8 mouse cellular contexts compared by ENCODE assay signal in the genomic region with DNA sequence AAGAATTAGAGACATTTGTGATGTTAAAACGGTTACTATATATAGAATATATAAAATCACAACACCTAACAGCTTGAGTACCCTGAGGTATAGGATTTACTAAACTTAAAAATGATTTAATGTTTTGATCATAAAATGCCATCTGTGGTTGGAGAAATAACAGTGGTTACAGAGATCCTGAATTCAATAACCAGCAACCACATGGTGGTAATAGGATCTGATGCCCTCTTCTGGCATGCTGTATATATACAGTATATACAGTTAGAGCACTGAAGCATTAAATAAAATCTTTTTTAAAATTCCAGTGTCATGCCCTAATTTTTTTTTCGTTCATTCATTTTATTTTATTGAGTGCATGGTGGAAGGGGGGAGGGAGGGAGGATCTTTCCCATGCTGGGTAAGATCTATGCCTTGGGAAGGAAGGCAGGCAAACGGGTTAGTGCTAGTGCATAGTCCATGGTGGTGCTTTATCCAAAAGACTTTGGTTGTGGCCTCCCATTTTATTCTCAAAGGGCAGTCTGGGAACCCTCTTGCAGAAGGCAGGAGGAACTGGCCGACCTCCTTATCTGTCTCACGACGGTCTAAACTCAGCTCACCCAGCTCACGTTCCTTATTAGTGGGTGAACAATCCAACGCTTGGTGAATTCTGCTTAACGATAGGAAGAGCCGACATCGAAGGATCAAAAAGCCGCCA. TPM values are rescaled to one million over a fixed set of nuclear protein-coding genes. Genes with fewer than 3 reads are reported as not detected.
DNase-seq lines count a peak whose midpoint lies in the region; ATAC-seq lines count a peak whose summit lies in the region.

No protein-coding gene starts in this region.

- no peak overlapping the region for H3K9ac ChIP-seq in hindbrain, embryonic 11.5 days (ENCODE audit: low read depth, low read length)
- no peak overlapping the region for H3K9ac ChIP-seq in hindbrain, embryonic 12.5 days
- H3K9ac ChIP-seq in hindbrain, embryonic 14.5 days = no peak overlapping the region

- no peaks in the 10 kb centered on the region for H3K27me3 ChIP-seq in hindbrain, embryonic 11.5 days (ENCODE audit: control insufficient read depth, insufficient read depth, low read length)
- H3K27me3 ChIP-seq in hindbrain, embryonic 12.5 days = no peaks in the 10 kb centered on the region
- no peaks in the 10 kb centered on the region for H3K27me3 ChIP-seq in hindbrain, embryonic 14.5 days (ENCODE audit: control insufficient read depth, insufficient read depth, low read length)

- H3K27ac ChIP-seq in hindbrain, embryonic 11.5 days (ENCODE audit: low read depth, low read length) = no peak overlapping the region
- H3K27ac ChIP-seq in hindbrain, embryonic 12.5 days = no peak overlapping the region; the same call in 1 of the 2 replicates
- peak overlapping the region; percentile 100; the same call in 1 of the 2 replicates for H3K27ac ChIP-seq in hindbrain, embryonic 14.5 days

- no peak overlapping the region for H3K4me2 ChIP-seq in hindbrain, embryonic 11.5 days (replicated peaks; ENCODE audit: low read depth, low read length)
- H3K4me2 ChIP-seq in hindbrain, embryonic 12.5 days (replicated peaks) = no peak overlapping the region
- 0 out of 2 replicates have a peak overlapping the region, but pooled peaks have one; percentile 63 for H3K4me2 ChIP-seq in hindbrain, embryonic 14.5 days (replicated peaks)

- H3K36me3 ChIP-seq in hindbrain, embryonic 11.5 days (ENCODE audit: control insufficient read depth, insufficient read depth, low read length) = no peaks in the 10 kb centered on the region
- H3K36me3 ChIP-seq in hindbrain, embryonic 12.5 days = peaks cover 18% of the 10 kb centered on the region
- H3K36me3 ChIP-seq in hindbrain, embryonic 14.5 days (replicated peaks; ENCODE audit: control insufficient read depth, insufficient read depth) = peaks cover 25% of the 10 kb centered on the region

- 0 out of 2 replicates have a peak, but pooled peaks cover 4% of the 10 kb centered on the region for H3K4me1 ChIP-seq in hindbrain, embryonic 11.5 days (replicated peaks; ENCODE audit: control insufficient read depth, insufficient read depth, low read length)
- H3K4me1 ChIP-seq in hindbrain, embryonic 12.5 days = peaks cover 11% of the 10 kb centered on the region
- H3K4me1 ChIP-seq in hindbrain, embryonic 14.5 days (replicated peaks; ENCODE audit: control insufficient read depth, insufficient read depth, low read length) = peaks cover 18% of the 10 kb centered on the region

- H3K9me3 ChIP-seq in hindbrain, embryonic 11.5 days (ENCODE audit: control insufficient read depth, low read length) = no peaks in the 10 kb centered on the region
- no peaks in the 10 kb centered on the region for H3K9me3 ChIP-seq in hindbrain, embryonic 12.5 days (replicated peaks)
- no peaks in the 10 kb centered on the region for H3K9me3 ChIP-seq in hindbrain, embryonic 14.5 days (ENCODE audit: control insufficient read depth, low read length)

- 89% methylated on average over 12 of the region's 12 CpGs for WGBS in hindbrain, embryonic 11.5 days
- WGBS in hindbrain, embryonic 12.5 days = 89% methylated on average over 12 of the region's 12 CpGs
- 88% methylated on average over 12 of the region's 12 CpGs for WGBS in hindbrain, embryonic 14.5 days

- H3K4me3 ChIP-seq in hindbrain, embryonic 11.5 days (ENCODE audit: low read depth, low read length) = no peak overlapping the region
- H3K4me3 ChIP-seq in hindbrain, embryonic 12.5 days = no peak overlapping the region
- H3K4me3 ChIP-seq in hindbrain, embryonic 14.5 days (replicated peaks; ENCODE audit: low read length) = no peak overlapping the region

- no peak for ATAC-seq in hindbrain, embryonic 11.5 days (ENCODE audit: low FRiP score)
- ATAC-seq in hindbrain, embryonic 12.5 days (ENCODE audit: low FRiP score) = no peak
- no peak for ATAC-seq in hindbrain, embryonic 14.5 days (ENCODE audit: low FRiP score)

- peak; percentile 27 for DNase-seq in hindbrain, embryonic 11.5 days (ENCODE audit: low spot score)
- peak; percentile 72 for DNase-seq in 416B (ENCODE audit: low read depth)
- DNase-seq in NIH3T3 (ENCODE audit: low read depth) = peak; percentile 67
- DNase-seq in hindbrain, embryonic 14.5 days (ENCODE audit: low spot score) = peak; percentile 29
- DNase-seq in retina, embryonic 14.5 days (ENCODE audit: low spot score) = peak; percentile 44
- DNase-seq in ovary, postnatal 14 days (ENCODE audit: low spot score) = no peak
- DNase-seq in layer of hippocampus, adult 11-12 months (ENCODE audit: low spot score) = no peak

RNA-seq across cellular contexts. Expression of gene Zfp143, which starts 1.8 kb away (rescaled TPM):
- 26.2 and 31.8 TPM in 2 replicates for polyA plus RNA-seq in hindbrain, embryonic 11.5 days (2014; fragmentation: Nextera tagmentation; extraction: Ambion mirVana)
- 23.5 and 23.7 TPM in 2 replicates for polyA plus RNA-seq in hindbrain, embryonic 12.5 days (2016; fragmentation: Nextera tagmentation; extraction: Ambion mirVana)
- 14.7 and 17.0 TPM in 2 replicates for polyA plus RNA-seq in hindbrain, embryonic 14.5 days (2014; fragmentation: Nextera tagmentation; extraction: Ambion mirVana)

RNA-seq across cellular contexts. Expression of gene Ipo7, which starts 41.2 kb away (rescaled TPM):
- 23.2 and 32.7 TPM in 2 replicates for polyA plus RNA-seq in hindbrain, embryonic 11.5 days (2014; fragmentation: Nextera tagmentation; extraction: Ambion mirVana)
- polyA plus RNA-seq in hindbrain, embryonic 12.5 days (2016; fragmentation: Nextera tagmentation; extraction: Ambion mirVana) = 47.1 and 47.9 TPM in 2 replicates
- 16.1 and 22.1 TPM in 2 replicates for polyA plus RNA-seq in hindbrain, embryonic 14.5 days (2014; fragmentation: Nextera tagmentation; extraction: Ambion mirVana)

Comparison
In these comparisons a context has a peak if more than half of its experiments do, and no peak if none do; other contexts are left out.
1. DNase-seq: peak in hindbrain, embryonic 11.5 days (single experiment), 416B (single experiment), NIH3T3 (single experiment), hindbrain, embryonic 14.5 days (single experiment) and retina, embryonic 14.5 days (single experiment); none in ovary, postnatal 14 days (single experiment) and layer of hippocampus, adult 11-12 months (single experiment).